Mouse (Mus musculus): Measurements from ENCODE around the gene Ddx28.
A peak's percentile ranks its signal among the peaks of the same experiment; 100 is the strongest.

The Ddx28 gene

DNA sequence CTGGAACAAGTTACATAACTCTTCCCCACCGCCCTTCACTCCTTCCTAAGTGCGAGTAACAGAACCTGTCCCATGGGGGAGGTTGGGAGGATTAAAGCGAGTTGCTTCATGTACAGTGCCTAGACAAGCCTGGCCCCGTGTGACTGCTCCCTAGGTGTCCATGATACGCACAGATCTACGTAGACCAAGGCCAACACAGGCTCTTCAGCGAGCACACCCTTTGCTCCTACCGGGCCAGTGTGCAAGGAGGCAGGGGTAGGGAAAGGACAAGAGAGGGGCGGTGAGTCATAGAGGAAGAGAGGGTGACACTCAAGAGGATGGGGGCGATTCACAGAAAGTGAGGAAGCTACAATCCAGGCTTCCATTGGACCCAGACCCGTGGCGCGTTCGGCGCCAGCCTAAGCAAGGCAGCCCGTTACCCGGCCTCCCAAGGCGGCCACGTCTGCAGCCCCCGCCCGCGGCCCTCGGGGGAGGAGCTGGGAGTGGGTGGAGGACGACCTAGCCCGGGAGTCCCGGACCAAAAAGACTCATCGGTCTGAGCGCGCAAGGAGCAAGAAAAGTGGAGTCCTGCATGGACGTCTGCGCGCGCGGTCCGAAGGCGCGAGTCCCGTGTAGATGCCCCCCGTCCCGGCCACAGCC, 46.3 kb downstream of the Ddx28 start:
- DNase-seq = peak; percentile 41 to 56

DNA sequence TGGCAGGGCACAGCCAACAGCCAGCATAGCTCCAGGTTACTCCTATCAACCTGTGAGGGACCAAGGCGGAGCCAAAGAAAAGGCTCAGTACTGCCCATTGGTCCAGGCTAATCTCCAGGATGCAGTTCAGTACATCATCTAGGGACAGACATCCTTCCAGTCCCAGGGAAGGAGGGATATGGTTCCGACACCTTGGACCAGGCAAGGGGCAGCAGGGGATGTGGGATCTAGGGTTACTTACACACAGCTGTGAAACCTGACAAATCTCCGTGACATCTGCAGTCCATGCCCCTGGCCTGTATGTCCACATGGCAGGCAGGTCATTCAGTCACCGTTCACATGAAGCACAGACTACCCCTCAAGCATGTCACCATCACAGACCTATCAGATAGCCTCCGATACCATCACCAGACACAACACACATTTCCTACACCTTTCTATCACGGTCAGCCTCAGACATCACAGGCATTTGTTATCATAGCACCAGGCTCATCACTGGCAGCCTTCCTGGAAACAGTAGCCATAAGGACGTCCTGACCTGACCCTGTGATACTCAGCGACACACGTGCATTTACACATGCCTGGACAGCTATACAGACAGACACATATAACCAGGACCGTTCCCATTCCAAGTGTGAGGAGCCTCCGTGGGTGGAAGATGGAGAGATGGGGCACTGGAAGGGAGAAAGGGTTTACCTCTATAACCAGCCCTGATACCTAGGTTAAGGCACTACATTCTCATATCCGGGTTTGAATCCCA, 47.0 kb downstream of the Ddx28 start:
- DNase-seq = no peak

DNA sequence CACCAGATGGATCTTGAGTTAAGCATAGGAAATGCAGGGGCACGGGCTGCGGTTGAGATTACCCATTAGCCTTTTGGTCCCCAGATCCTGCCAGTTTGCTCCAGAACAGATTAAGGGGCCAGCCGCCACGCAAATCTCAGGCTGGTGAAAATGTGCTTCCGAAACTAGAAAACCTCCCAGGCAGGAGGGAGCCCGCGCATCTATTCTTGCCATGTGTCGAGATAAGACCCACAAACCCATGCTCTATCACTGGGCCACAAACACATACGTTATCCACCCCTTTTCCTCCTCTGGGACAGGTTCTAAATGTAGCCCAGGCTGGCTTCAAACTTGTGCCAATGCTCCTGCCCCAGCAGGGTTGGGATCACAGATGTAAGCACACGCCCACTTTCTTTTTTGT, 50.1 kb downstream of the Ddx28 start:
- DNase-seq = no peak

DNA sequence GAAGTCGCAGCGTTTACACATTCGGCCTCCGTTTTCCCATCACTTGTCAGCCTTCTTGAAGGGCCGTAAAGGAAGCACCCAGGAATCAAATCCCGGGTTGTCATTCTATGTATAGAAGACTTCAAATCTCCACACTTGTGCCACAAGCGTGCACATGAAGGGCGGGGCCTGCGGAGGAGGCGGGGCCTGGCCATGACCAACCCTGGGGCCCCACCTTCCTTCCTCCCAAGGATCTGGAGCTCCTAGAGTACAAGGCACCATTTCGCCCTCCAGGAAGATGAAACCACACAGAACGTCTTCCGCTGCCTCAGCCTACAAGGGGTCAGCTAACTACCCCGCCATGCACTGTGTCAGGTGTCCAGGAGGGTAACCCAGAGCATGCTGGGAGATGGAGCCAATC, 50.6 kb downstream of the Ddx28 start:
- no peak for DNase-seq

Data from cerebellum, postnatal 10 days (tissue).